Comparison of ENCODE assay signal across 7 mouse cellular contexts in genomic region chr6:119176103-119176502, GRCm38 (mm10). TPM values are rescaled to one million over a fixed set of nuclear protein-coding genes. Genes with fewer than 3 reads are reported as not detected.
DNase-seq lines count a peak whose midpoint lies in the region; ATAC-seq and TF ChIP-seq lines count a peak whose summit lies in the region.

No protein-coding gene starts in this region.

- no peaks in the 10 kb centered on the region for H3K27me3 ChIP-seq in lung, postnatal 0 days (replicated peaks; ENCODE audit: insufficient read depth, low read length)
- no peaks in the 10 kb centered on the region for H3K27me3 ChIP-seq in forebrain, embryonic 15.5 days
- H3K27me3 ChIP-seq in liver, embryonic 12.5 days (replicated peaks): no peaks in the 10 kb centered on the region
- no peaks in the 10 kb centered on the region for H3K27me3 ChIP-seq in stomach, postnatal 0 days (ENCODE audit: control insufficient read depth, insufficient read depth, low read length)

- no peak overlapping the region for H3K27ac ChIP-seq in lung, postnatal 0 days (ENCODE audit: low read length)
- no peak overlapping the region for H3K27ac ChIP-seq in forebrain, embryonic 15.5 days (replicated peaks)
- H3K27ac ChIP-seq in liver, embryonic 12.5 days: no peak overlapping the region
- H3K27ac ChIP-seq in stomach, postnatal 0 days (replicated peaks): no peak overlapping the region

- DNase-seq in lung, postnatal 0 days (ENCODE audit: low spot score): no peak
- no peak for DNase-seq in lung, postnatal 36 days
- DNase-seq in stomach, postnatal 0 days (ENCODE audit: low spot score): no peak
- DNase-seq in right cerebral cortex, postnatal 25 days: no peak
- DNase-seq in frontal cortex, postnatal 25 days (ENCODE audit: low spot score in 2 of 2): no peak

- ATAC-seq in lung, postnatal 0 days: no peak
- no peak for ATAC-seq in forebrain, embryonic 15.5 days (replicated peaks)
- ATAC-seq in liver, embryonic 12.5 days: no peak
- ATAC-seq in stomach, postnatal 0 days (ENCODE audit: low FRiP score, low TSS enrichment): no peak

- no peak for TF ChIP-seq EP300 in lung, postnatal 0 days (IDR thresholded peaks at IDR 0.05)
- no peak for TF ChIP-seq EP300 in stomach, postnatal 0 days (optimal IDR thresholded peaks at IDR 0.05)

- peak overlapping the region; percentile 96; the same call in 1 of the 2 replicates for H3K4me3 ChIP-seq in lung, postnatal 0 days (ENCODE audit: low read depth, low read length)
- H3K4me3 ChIP-seq in forebrain, embryonic 15.5 days: peak overlapping the region; percentile 70
- H3K4me3 ChIP-seq in liver, embryonic 12.5 days: peak overlapping the region; percentile 85
- H3K4me3 ChIP-seq in stomach, postnatal 0 days (ENCODE audit: low read depth, low read length): peak overlapping the region; percentile 92; the same call in 1 of the 2 replicates

- H3K4me1 ChIP-seq in lung, postnatal 0 days (ENCODE audit: insufficient read depth, low read depth, low read length): peaks cover 6% of the 10 kb centered on the region; the same call in 1 of the 2 replicates
- peaks cover 17% of the 10 kb centered on the region for H3K4me1 ChIP-seq in forebrain, embryonic 15.5 days
- peaks cover 19% of the 10 kb centered on the region for H3K4me1 ChIP-seq in liver, embryonic 12.5 days
- H3K4me1 ChIP-seq in stomach, postnatal 0 days (replicated peaks; ENCODE audit: control insufficient read depth, insufficient read depth): no peaks in the 10 kb centered on the region

- no peak for TF ChIP-seq CTCF in lung, postnatal 0 days (IDR thresholded peaks at IDR 0.05)
- no peak for TF ChIP-seq CTCF in stomach, postnatal 0 days (IDR thresholded peaks at IDR 0.05; ENCODE audit: low read depth)

- 0 out of 2 replicates have a peak, but pooled peaks cover 3% of the 10 kb centered on the region for H3K36me3 ChIP-seq in lung, postnatal 0 days (ENCODE audit: insufficient read depth, low read length)
- no peaks in the 10 kb centered on the region for H3K36me3 ChIP-seq in forebrain, embryonic 15.5 days
- no peaks in the 10 kb centered on the region for H3K36me3 ChIP-seq in liver, embryonic 12.5 days
- H3K36me3 ChIP-seq in stomach, postnatal 0 days (ENCODE audit: control insufficient read depth, insufficient read depth, low read length): no peaks in the 10 kb centered on the region

- H3K4me2 ChIP-seq in lung, postnatal 0 days (replicated peaks; ENCODE audit: low read depth, low read length): peak overlapping the region; percentile 65; the same call in 1 of the 2 replicates
- peak overlapping the region; percentile 66 for H3K4me2 ChIP-seq in forebrain, embryonic 15.5 days (replicated peaks)
- H3K4me2 ChIP-seq in liver, embryonic 12.5 days: peak overlapping the region; percentile 73
- H3K4me2 ChIP-seq in stomach, postnatal 0 days (replicated peaks; ENCODE audit: low read depth): peak overlapping the region; percentile 74; the same call in 1 of the 2 replicates

- no peak overlapping the region for H3K9ac ChIP-seq in lung, postnatal 0 days (replicated peaks; ENCODE audit: low read depth)
- H3K9ac ChIP-seq in forebrain, embryonic 15.5 days (replicated peaks): peak overlapping the region; percentile 88; the same call in 1 of the 2 replicates
- H3K9ac ChIP-seq in liver, embryonic 12.5 days: peak overlapping the region; percentile 83; the same call in 1 of the 2 replicates
- H3K9ac ChIP-seq in stomach, postnatal 0 days (ENCODE audit: low read length): no peak overlapping the region

- no peaks in the 10 kb centered on the region for H3K9me3 ChIP-seq in lung, postnatal 0 days (ENCODE audit: low read length)
- H3K9me3 ChIP-seq in forebrain, embryonic 15.5 days: no peaks in the 10 kb centered on the region
- no peaks in the 10 kb centered on the region for H3K9me3 ChIP-seq in liver, embryonic 12.5 days (replicated peaks)
- no peaks in the 10 kb centered on the region for H3K9me3 ChIP-seq in stomach, postnatal 0 days (ENCODE audit: control insufficient read depth, low read length)

- WGBS in lung, postnatal 0 days: 53% methylated on average over 7 of the region's 7 CpGs
- 63% methylated on average over 7 of the region's 7 CpGs for WGBS in forebrain, embryonic 15.5 days
- WGBS in liver, embryonic 12.5 days (ENCODE audit: insufficient replicate concordance): 72% methylated on average over 7 of the region's 7 CpGs
- WGBS in stomach, postnatal 0 days: 65% methylated on average over 7 of the region's 7 CpGs

RNA-seq across cellular contexts. Expression of gene Dcp1b, which starts 1.1 kb away (rescaled TPM):
- polyA plus RNA-seq in lung, postnatal 0 days (2015; fragmentation: Nextera tagmentation; extraction: Ambion mirVana): 6.6 and 7.3 TPM in 2 replicates
- polyA plus RNA-seq in forebrain, embryonic 15.5 days (2015; fragmentation: Nextera tagmentation; extraction: Ambion mirVana): 13.1 and 13.3 TPM in 2 replicates
- polyA plus RNA-seq in liver, embryonic 12.5 days (2016; fragmentation: Nextera tagmentation; extraction: Ambion mirVana): 4.2 and 4.8 TPM in 2 replicates
- 4.8 and 5.3 TPM in 2 replicates for polyA plus RNA-seq in stomach, postnatal 0 days (2015; fragmentation: Nextera tagmentation; extraction: Ambion mirVana)

RNA-seq across cellular contexts. Expression of gene Cacna1c, which starts 20.1 kb away (rescaled TPM):
- polyA plus RNA-seq in lung, postnatal 0 days (2015; fragmentation: Nextera tagmentation; extraction: Ambion mirVana): 4.8 and 6.2 TPM in 2 replicates
- 6.4 and 7.2 TPM in 2 replicates for polyA plus RNA-seq in forebrain, embryonic 15.5 days (2015; fragmentation: Nextera tagmentation; extraction: Ambion mirVana)
- polyA plus RNA-seq in liver, embryonic 12.5 days (2016; fragmentation: Nextera tagmentation; extraction: Ambion mirVana): 0.49 and 0.64 TPM in 2 replicates
- polyA plus RNA-seq in stomach, postnatal 0 days (2015; fragmentation: Nextera tagmentation; extraction: Ambion mirVana): 2.0 and 2.3 TPM in 2 replicates

Comparison
In these comparisons a context has a peak if more than half of its experiments do, and no peak if none do; other contexts are left out.
1. H3K9ac ChIP-seq: peak in forebrain, embryonic 15.5 days (single experiment) and liver, embryonic 12.5 days (single experiment); none in lung, postnatal 0 days (single experiment) and stomach, postnatal 0 days (single experiment).
2. Peak in every context shown above with its lines, with median percentiles within 50 percentile points of each other: H3K4me2 ChIP-seq and H3K4me3 ChIP-seq.